Mouse (Mus musculus): ENCODE data around the gene 4930568D16Rik. TPM values are rescaled to one million over a fixed set of nuclear protein-coding genes. Genes with fewer than 3 reads are reported as not detected.

4930568D16Rik gene
- polyA plus RNA-seq, 1 experiment from 2014 or later = not detected

GRCm38 (mm10) chr2:35322404-35323164, 44.9 kb downstream of the 4930568D16Rik start:
- WGBS = 58% methylated on average over 10 of the region's 10 CpGs
- no peaks in the 10 kb centered on the region for H3K9me3 ChIP-seq
- peaks cover 6% of the 10 kb centered on the region; the same call in 1 of the 2 replicates for H3K4me1 ChIP-seq
- H3K9ac ChIP-seq = no peak overlapping the region
- peaks cover 7% of the 10 kb centered on the region; the same call in 1 of the 2 replicates for H3K36me3 ChIP-seq
- peak; percentile 79; the same call in 1 of the 2 replicates for ATAC-seq (ENCODE audit: insufficient read depth, low FRiP score, low read depth)
- H3K4me2 ChIP-seq = no peak overlapping the region
- 0 out of 2 replicates have a peak overlapping the region, but pooled peaks have one; percentile 36 for H3K27ac ChIP-seq
- H3K4me3 ChIP-seq (replicated peaks) = no peak overlapping the region
- no peaks in the 10 kb centered on the region for H3K27me3 ChIP-seq (replicated peaks)

GRCm38 (mm10) chr2:35320399-35320798, 47.1 kb downstream of the 4930568D16Rik start:
- Histone ChIP-seq H3K9ac (no peak overlapping the region), H3K27me3 (replicated peaks) (no peaks in the 10 kb centered on the region), H3K4me1 (peaks cover 6% of the 10 kb centered on the region; the same call in 1 of the 2 replicates), H3K4me2 (no peak overlapping the region), H3K9me3 (no peaks in the 10 kb centered on the region), H3K36me3 (peaks cover 7% of the 10 kb centered on the region; the same call in 1 of the 2 replicates), H3K27ac (no peak overlapping the region), H3K4me3 (replicated peaks) (no peak overlapping the region)
- ATAC-seq (ENCODE audit: insufficient read depth, low FRiP score, low read depth) = no peak
- 90% methylated on average over 15 of the region's 15 CpGs for WGBS

GRCm38 (mm10) chr2:35318405-35318804, 49.1 kb downstream of the 4930568D16Rik start:
- H3K4me1 ChIP-seq = peaks cover 6% of the 10 kb centered on the region; the same call in 1 of the 2 replicates
- H3K27ac ChIP-seq = no peak overlapping the region
- H3K9ac ChIP-seq = no peak overlapping the region
- 79% methylated on average over 12 of the region's 12 CpGs for WGBS
- no peak overlapping the region for H3K4me3 ChIP-seq (replicated peaks)
- no peaks in the 10 kb centered on the region for H3K9me3 ChIP-seq
- H3K4me2 ChIP-seq = no peak overlapping the region
- no peak for ATAC-seq (ENCODE audit: insufficient read depth, low FRiP score, low read depth)
- H3K36me3 ChIP-seq = peaks cover 7% of the 10 kb centered on the region; the same call in 1 of the 2 replicates
- no peaks in the 10 kb centered on the region for H3K27me3 ChIP-seq (replicated peaks)

GRCm38 (mm10) chr2:35317604-35318003, 49.9 kb downstream of the 4930568D16Rik start:
- 82% methylated on average over 4 of the region's 4 CpGs for WGBS
- peak; percentile 62; the same call in 1 of the 2 replicates for ATAC-seq (ENCODE audit: insufficient read depth, low FRiP score, low read depth)
- H3K4me3 ChIP-seq (replicated peaks) = no peak overlapping the region
- no peak overlapping the region for H3K4me2 ChIP-seq
- peaks cover 4% of the 10 kb centered on the region; the same call in 1 of the 2 replicates for H3K4me1 ChIP-seq
- H3K9ac ChIP-seq = no peak overlapping the region
- peaks cover 7% of the 10 kb centered on the region; the same call in 1 of the 2 replicates for H3K36me3 ChIP-seq
- no peak overlapping the region for H3K27ac ChIP-seq
- H3K9me3 ChIP-seq = no peaks in the 10 kb centered on the region
- no peaks in the 10 kb centered on the region for H3K27me3 ChIP-seq (replicated peaks)

GRCm38 (mm10) chr2:35314300-35314699, 53.2 kb downstream of the 4930568D16Rik start:
- no peak overlapping the region for H3K4me3 ChIP-seq (replicated peaks)
- H3K27me3 ChIP-seq (replicated peaks) = no peaks in the 10 kb centered on the region
- H3K4me2 ChIP-seq = no peak overlapping the region
- 46% methylated on average over 3 of the region's 3 CpGs for WGBS
- no peaks in the 10 kb centered on the region for H3K4me1 ChIP-seq
- H3K27ac ChIP-seq = no peak overlapping the region
- H3K9ac ChIP-seq = no peak overlapping the region
- 0 out of 2 replicates have a peak, but pooled peaks cover 3% of the 10 kb centered on the region for H3K36me3 ChIP-seq
- no peaks in the 10 kb centered on the region for H3K9me3 ChIP-seq
- ATAC-seq (ENCODE audit: insufficient read depth, low FRiP score, low read depth) = no peak

GRCm38 (mm10) chr2:35309906-35310493, 57.5 kb downstream of the 4930568D16Rik start:
- no peak overlapping the region for H3K4me3 ChIP-seq (replicated peaks)
- no peaks in the 10 kb centered on the region for H3K27me3 ChIP-seq (replicated peaks)
- H3K4me2 ChIP-seq = no peak overlapping the region
- H3K9me3 ChIP-seq = no peaks in the 10 kb centered on the region
- WGBS = 83% methylated on average over 4 of the region's 4 CpGs
- no peak for ATAC-seq (ENCODE audit: insufficient read depth, low FRiP score, low read depth)
- 0 out of 2 replicates have a peak, but pooled peaks cover 3% of the 10 kb centered on the region for H3K36me3 ChIP-seq
- no peaks in the 10 kb centered on the region for H3K4me1 ChIP-seq
- no peak overlapping the region for H3K9ac ChIP-seq
- H3K27ac ChIP-seq = no peak overlapping the region

- H3K9me3 ChIP-seq = no peaks in the 10 kb centered on the region
- no peak overlapping the region for H3K27ac ChIP-seq
- WGBS = 52% methylated on average over 1 of the region's 1 CpGs
- H3K27me3 ChIP-seq (replicated peaks) = no peaks in the 10 kb centered on the region
- ATAC-seq (ENCODE audit: insufficient read depth, low FRiP score, low read depth) = no peak
- no peak overlapping the region for H3K4me2 ChIP-seq
- H3K9ac ChIP-seq = no peak overlapping the region
- 0 out of 2 replicates have a peak, but pooled peaks cover 9% of the 10 kb centered on the region for H3K36me3 ChIP-seq
- H3K4me1 ChIP-seq = no peaks in the 10 kb centered on the region
- H3K4me3 ChIP-seq (replicated peaks) = no peak overlapping the region
Measured at GRCm38 (mm10) chr2:35308166-35308565, 59.4 kb downstream of the 4930568D16Rik start.

Other genes starting within 250 kb of the 4930568D16Rik start
- gene Rab14, start 166.6 kb downstream of the 4930568D16Rik start, polyA plus RNA-seq (2015; fragmentation: Nextera tagmentation; extraction: Ambion mirVana) = 283 and 304 TPM in 2 replicates
- gene Gsn, start 111.3 kb downstream of the 4930568D16Rik start, polyA plus RNA-seq (2015; fragmentation: Nextera tagmentation; extraction: Ambion mirVana) = 233 and 253 TPM in 2 replicates
- gene Stom, start 30.8 kb downstream of the 4930568D16Rik start, polyA plus RNA-seq (2015; fragmentation: Nextera tagmentation; extraction: Ambion mirVana) = 67.2 and 74.4 TPM in 2 replicates
- not detected in 2 replicates for gene 4930402F06Rik, start 29.4 kb upstream of the 4930568D16Rik start, polyA plus RNA-seq (2015; fragmentation: Nextera tagmentation; extraction: Ambion mirVana)
- gene Ggta1, start 95.5 kb upstream of the 4930568D16Rik start, polyA plus RNA-seq (2015; fragmentation: Nextera tagmentation; extraction: Ambion mirVana) = 26.7 and 28.6 TPM in 2 replicates
- 60.0 and 62.5 TPM in 2 replicates for gene Dab2ip, start 190.5 kb upstream of the 4930568D16Rik start, polyA plus RNA-seq (2015; fragmentation: Nextera tagmentation; extraction: Ambion mirVana)